In the genomic region with DNA sequence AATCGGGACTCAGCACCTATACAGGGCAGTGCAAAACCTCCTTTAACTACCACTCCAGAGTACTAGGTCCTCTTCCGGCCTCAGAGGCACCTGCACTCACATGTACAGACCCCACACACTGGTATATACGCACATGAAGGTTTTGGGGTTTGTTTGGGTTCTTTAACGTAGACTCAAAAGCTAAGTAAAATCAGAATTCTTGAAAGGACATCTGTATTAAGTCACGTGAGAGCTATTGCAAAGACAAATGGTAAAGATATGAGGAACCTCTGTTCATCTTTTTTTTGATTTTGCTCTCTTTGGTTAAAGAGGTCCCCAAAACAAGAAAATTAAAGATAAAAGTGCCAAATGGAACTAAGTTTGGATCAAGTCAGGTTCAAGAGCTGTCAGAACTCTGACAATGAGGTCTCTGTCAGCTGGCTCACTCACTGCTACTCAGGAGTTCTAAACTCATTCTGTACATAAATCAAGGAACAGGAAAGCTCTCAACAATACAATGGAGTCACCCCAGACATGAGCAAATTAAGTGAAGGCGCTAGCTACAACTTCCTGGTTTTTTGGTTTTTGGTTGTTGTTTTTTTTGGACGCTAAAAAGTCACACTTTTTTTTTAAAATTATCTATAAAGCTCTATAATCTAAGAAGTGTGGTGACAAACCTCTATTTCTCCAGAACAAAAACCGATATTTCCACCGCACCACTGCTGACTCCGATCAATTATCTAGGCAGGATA, we compare ENCODE assay signal across 8 mouse cellular contexts. TPM values are rescaled to one million over a fixed set of nuclear protein-coding genes. Genes with fewer than 3 reads are reported as not detected.
A peak's percentile ranks its signal among the peaks of the same experiment; 100 is the strongest.
DNase-seq lines count a peak whose midpoint lies in the region; ATAC-seq lines count a peak whose summit lies in the region.

No protein-coding gene starts in this region.

- no peak for DNase-seq in kidney, postnatal 4 days
- DNase-seq in MN1 (ENCODE audit: low spot score): peak; percentile 6
- DNase-seq in hindbrain, embryonic 11.5 days (ENCODE audit: low spot score): peak; percentile 18
- no peak for DNase-seq in layer of hippocampus, adult 11-12 months (ENCODE audit: low spot score)
- no peak for DNase-seq in kidney, postnatal 25 days
- DNase-seq in urinary bladder, postnatal 36 days (ENCODE audit: low spot score in 2 of 2): no peak

- H3K27me3 ChIP-seq in kidney, embryonic 16.5 days (ENCODE audit: insufficient read depth, low read length): no peaks in the 10 kb centered on the region
- H3K27me3 ChIP-seq in hindbrain, embryonic 11.5 days (ENCODE audit: control insufficient read depth, insufficient read depth, low read length): no peaks in the 10 kb centered on the region
- no peaks in the 10 kb centered on the region for H3K27me3 ChIP-seq in midbrain, embryonic 13.5 days

- H3K27ac ChIP-seq in kidney, embryonic 16.5 days (ENCODE audit: low read length): peak overlapping the region; percentile 96
- peak overlapping the region; percentile 99 for H3K27ac ChIP-seq in hindbrain, embryonic 11.5 days (ENCODE audit: low read depth, low read length)
- H3K27ac ChIP-seq in midbrain, embryonic 13.5 days: peak overlapping the region; percentile 99

- no peaks in the 10 kb centered on the region for H3K36me3 ChIP-seq in kidney, embryonic 16.5 days (ENCODE audit: insufficient read depth, low read length)
- H3K36me3 ChIP-seq in hindbrain, embryonic 11.5 days (ENCODE audit: control insufficient read depth, insufficient read depth, low read length): no peaks in the 10 kb centered on the region
- 0 out of 2 replicates have a peak, but pooled peaks cover 5% of the 10 kb centered on the region for H3K36me3 ChIP-seq in midbrain, embryonic 13.5 days

- no peaks in the 10 kb centered on the region for H3K9me3 ChIP-seq in kidney, embryonic 16.5 days (ENCODE audit: low read length)
- H3K9me3 ChIP-seq in hindbrain, embryonic 11.5 days (ENCODE audit: control insufficient read depth, low read length): no peaks in the 10 kb centered on the region
- no peaks in the 10 kb centered on the region for H3K9me3 ChIP-seq in midbrain, embryonic 13.5 days

- 33% methylated on average over 10 of the region's 10 CpGs for WGBS in kidney, embryonic 16.5 days
- 42% methylated on average over 10 of the region's 10 CpGs for WGBS in hindbrain, embryonic 11.5 days
- WGBS in midbrain, embryonic 13.5 days: 40% methylated on average over 10 of the region's 10 CpGs

- peak overlapping the region; percentile 98 for H3K4me3 ChIP-seq in kidney, embryonic 16.5 days (ENCODE audit: low read length)
- H3K4me3 ChIP-seq in hindbrain, embryonic 11.5 days (ENCODE audit: low read depth, low read length): peak overlapping the region; percentile 96
- H3K4me3 ChIP-seq in midbrain, embryonic 13.5 days (replicated peaks): peak overlapping the region; percentile 93

- no peak for ATAC-seq in kidney, embryonic 16.5 days (ENCODE audit: low FRiP score, low TSS enrichment)
- ATAC-seq in hindbrain, embryonic 11.5 days (ENCODE audit: low FRiP score): no peak
- no peak for ATAC-seq in midbrain, embryonic 13.5 days

- peak overlapping the region; percentile 70 for H3K4me2 ChIP-seq in kidney, embryonic 16.5 days (replicated peaks; ENCODE audit: low read depth, low read length)
- H3K4me2 ChIP-seq in hindbrain, embryonic 11.5 days (replicated peaks; ENCODE audit: low read depth, low read length): peak overlapping the region; percentile 59
- H3K4me2 ChIP-seq in midbrain, embryonic 13.5 days (replicated peaks): peak overlapping the region; percentile 78

- H3K9ac ChIP-seq in kidney, embryonic 16.5 days (replicated peaks; ENCODE audit: low read length): peak overlapping the region; percentile 89
- peak overlapping the region; percentile 97 for H3K9ac ChIP-seq in hindbrain, embryonic 11.5 days (ENCODE audit: low read depth, low read length)
- peak overlapping the region; percentile 97 for H3K9ac ChIP-seq in midbrain, embryonic 13.5 days (replicated peaks)

- H3K4me1 ChIP-seq in kidney, embryonic 16.5 days (ENCODE audit: insufficient read depth, low read length): peaks cover 16% of the 10 kb centered on the region
- H3K4me1 ChIP-seq in hindbrain, embryonic 11.5 days (replicated peaks; ENCODE audit: control insufficient read depth, insufficient read depth, low read length): no peaks in the 10 kb centered on the region
- H3K4me1 ChIP-seq in midbrain, embryonic 13.5 days (replicated peaks): peaks cover 20% of the 10 kb centered on the region

RNA-seq across cellular contexts. Expression of gene Rnf111, which starts 1.1 kb away (rescaled TPM):
- polyA plus RNA-seq in kidney, embryonic 16.5 days (2015; fragmentation: Nextera tagmentation; extraction: Ambion mirVana): 27.1 and 31.2 TPM in 2 replicates
- polyA plus RNA-seq in hindbrain, embryonic 11.5 days (2014; fragmentation: Nextera tagmentation; extraction: Ambion mirVana): 40.0 and 42.2 TPM in 2 replicates
- 40.3 and 40.9 TPM in 2 replicates for polyA plus RNA-seq in midbrain, embryonic 13.5 days (2015; fragmentation: Nextera tagmentation; extraction: Ambion mirVana)

RNA-seq across cellular contexts. Expression of gene Sltm, which starts 40.1 kb away (rescaled TPM):
- 49.2 and 63.8 TPM in 2 replicates for polyA plus RNA-seq in kidney, embryonic 16.5 days (2015; fragmentation: Nextera tagmentation; extraction: Ambion mirVana)
- polyA plus RNA-seq in hindbrain, embryonic 11.5 days (2014; fragmentation: Nextera tagmentation; extraction: Ambion mirVana): 62.5 and 83.4 TPM in 2 replicates
- 70.5 and 73.7 TPM in 2 replicates for polyA plus RNA-seq in midbrain, embryonic 13.5 days (2015; fragmentation: Nextera tagmentation; extraction: Ambion mirVana)

Comparison
In these comparisons a context has a peak if more than half of its experiments do, and no peak if none do; other contexts are left out.
1. DNase-seq: peak in MN1 (single experiment) and hindbrain, embryonic 11.5 days (single experiment); none in kidney, postnatal 4 days (0 of 2), layer of hippocampus, adult 11-12 months (single experiment), kidney, postnatal 25 days (0 of 2) and urinary bladder, postnatal 36 days (0 of 2).
2. Peak in every context shown above with its lines, with median percentiles within 50 percentile points of each other: H3K27ac ChIP-seq, H3K4me2 ChIP-seq, H3K4me3 ChIP-seq and H3K9ac ChIP-seq.